Mouse (Mus musculus) spleen, postnatal 36 days (tissue): ENCODE results near the gene Chrm5.

ENCODE experiments used
- DNase-seq, 2 experiments: peaks; one replicate each; pipeline ENCODE4 v3.0.0; 2022; ENCODE audit warnings: low spot score in 2 of 2, mixed read lengths in 1 of 2

Chrm5 gene

DNA sequence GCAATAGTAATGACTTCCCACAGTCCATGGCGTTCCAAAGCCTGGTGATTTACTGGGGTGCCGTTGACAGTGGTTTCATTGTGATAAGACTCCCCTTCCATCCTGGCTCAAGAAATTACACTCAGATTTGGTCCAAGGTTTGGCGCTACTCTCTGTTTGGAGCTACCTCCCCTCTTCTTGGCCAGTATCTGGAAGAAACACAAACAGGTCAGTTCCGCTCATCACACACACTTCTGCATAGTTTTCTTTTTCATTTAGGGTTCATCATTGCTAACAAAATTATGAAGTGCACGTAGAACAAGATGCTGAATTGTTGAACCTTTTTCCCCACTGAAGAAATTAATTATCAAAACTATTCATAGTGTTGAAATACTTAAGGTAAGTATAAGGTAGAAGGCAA, at the start of gene Chrm5:
Chrm5 (minus strand) TSS at position 101 of the 400 bp plus-strand sequence.
- DNase-seq = no peak

DNA sequence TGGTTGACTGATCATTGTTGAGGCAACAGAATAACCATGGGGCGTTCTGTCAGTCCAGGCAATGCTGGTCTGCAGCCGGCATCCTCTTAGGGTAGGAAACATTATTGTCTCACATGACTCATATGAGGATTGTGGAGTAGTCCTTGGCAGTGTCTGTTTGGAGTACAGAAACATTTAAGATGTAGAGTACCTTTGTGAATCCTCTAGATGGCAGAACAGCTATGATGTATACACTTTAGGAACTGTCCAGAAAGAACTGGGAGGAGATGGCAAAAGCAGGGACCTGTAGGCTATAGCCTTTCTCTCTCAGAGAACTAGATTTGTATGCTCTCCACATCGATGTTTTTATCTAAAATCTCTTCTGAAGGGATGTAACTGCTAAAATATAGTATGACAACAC, 46.4 kb upstream of the Chrm5 start:
- no peak for DNase-seq

DNA sequence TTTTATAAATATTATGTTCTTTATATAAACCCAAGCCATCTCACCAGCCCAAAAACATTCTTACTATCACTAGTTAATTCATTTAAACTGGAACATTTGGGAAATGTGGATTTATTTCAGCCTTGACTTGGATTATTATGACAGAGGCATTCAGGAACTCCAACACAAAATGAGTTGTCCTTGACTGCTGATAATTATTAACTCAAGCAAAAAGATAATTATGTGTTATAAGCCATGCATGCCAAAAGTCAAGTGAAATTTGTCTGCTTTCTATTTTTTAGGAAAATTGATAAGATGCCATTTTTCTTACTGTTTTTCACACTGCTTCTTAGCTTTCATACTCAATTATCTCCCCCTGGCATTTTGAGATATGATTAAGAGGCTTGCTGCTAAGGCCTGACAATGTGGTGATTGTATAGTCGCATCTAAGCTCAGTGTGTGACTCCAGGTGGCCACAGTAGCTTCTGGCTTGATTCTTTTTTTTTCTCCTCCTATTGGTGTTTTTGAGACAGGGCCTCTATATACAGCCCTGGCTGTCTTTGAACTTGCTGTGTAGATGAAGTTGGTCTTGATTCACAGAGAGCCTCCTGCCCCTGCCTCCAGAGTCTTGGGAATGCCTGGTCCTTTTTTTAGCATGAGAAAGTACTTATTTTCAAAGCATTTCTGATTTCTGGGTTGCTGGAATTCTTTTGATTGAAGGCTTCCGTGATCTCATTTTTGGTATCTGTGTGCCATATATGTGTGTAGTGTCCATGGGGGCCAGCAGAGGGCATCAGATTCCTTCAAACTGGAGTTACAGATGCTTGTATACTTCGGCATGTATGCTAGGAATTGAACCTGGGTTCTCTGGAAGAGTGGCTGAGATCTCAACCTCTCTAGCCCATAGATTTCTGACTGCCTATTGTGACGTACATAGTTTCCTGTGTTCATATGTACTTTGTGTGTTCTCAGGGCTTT, 40.2 kb upstream of the Chrm5 start:
- DNase-seq = no peak

DNA sequence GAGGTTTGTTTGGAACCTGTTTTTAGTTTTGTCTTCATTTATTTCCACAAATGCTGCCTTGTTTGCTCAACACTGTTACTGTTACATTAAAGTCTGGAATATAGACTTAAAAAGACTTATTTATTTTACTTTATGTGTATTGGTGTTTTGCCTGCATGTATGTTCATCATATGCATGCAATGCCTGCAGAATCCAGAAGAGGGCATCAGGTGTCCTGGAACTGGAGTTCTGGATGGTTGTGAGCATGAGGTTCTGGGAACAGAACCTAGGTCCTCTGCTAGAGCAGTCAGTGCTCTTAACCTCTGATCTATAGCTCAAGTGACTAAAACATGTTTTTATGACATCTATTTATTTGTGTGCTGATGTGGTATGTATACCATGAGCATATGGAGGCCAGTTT, 38.0 kb upstream of the Chrm5 start:
- DNase-seq = no peak

DNA sequence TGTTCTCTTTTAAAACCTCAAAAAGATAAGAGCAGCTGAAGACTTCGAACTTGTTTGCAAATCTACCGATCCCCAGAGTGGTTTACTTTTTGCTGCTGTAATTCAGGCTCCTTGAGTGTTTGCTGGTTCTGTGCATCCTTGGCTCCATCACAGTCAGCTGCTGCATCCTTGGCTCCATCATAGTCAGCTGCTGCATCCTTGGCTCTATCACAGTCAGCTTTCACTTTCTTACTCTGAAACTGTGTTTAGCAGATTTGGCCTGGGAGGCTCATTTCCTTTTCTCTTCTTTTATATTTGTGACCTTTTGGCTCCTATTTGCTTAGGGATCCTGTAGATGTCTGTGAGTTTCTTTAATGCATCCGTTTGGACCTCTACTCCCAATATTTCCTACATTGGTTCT, 36.6 kb upstream of the Chrm5 start:
- DNase-seq = no peak

DNA sequence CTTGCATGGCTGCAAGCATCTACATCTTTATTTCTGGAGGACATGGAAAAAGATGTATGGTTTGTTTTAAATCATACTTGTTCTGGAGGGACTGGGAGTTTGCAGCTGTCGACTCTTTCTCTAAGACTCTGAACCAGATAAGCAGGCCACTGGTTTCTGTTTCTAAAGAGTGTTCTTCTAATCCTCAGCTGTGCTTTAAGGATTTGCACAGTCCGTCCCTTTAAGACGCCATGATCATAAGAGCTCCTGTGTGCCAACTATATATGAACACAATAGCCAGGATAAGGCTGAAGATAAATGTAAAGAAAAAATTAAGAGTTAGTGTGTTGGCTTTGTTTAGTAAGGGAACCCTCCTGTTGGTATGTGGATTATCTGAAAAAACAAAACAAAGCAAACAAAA, 36.2 kb upstream of the Chrm5 start:
- DNase-seq = no peak

DNA sequence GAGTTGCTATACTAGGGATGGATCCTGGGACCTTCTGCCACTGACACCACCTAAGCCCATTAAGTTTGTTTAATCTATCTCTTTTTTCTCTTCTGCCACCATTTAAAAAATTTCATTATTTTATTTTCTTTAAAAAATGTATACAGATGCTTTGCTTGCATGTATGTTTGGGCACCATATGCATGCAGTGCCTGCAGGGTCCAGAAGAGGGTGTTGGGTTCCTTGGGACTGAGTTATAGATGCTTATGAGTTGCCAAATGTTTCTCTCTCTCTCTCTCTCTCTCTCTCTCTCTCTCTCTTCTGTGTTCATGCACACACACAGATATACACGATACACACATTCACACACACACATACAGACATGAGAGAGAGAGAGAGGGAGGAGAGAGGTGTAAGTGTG, 32.5 kb upstream of the Chrm5 start:
- no peak for DNase-seq

DNA sequence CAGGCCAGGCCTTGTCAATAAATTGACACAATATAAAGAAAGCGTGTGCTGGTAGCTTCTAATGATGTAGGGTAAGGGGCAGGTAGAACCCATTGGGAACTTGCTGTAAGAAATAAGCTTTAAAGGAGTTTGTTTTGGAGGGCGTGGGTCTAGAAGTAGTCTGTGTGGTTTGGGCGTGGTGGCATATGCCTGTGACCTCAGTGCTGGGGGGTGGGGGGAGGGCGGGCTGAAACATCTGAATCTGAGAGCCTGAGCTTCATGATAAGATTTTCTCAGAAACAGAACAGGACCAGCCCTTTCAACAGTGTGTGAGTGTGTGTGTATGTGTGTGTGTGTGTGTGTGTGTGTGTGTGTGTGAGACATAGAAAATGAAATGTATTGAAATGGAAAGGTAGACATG, 29.6 kb upstream of the Chrm5 start:
- peak; percentile 15 to 29 for DNase-seq

DNA sequence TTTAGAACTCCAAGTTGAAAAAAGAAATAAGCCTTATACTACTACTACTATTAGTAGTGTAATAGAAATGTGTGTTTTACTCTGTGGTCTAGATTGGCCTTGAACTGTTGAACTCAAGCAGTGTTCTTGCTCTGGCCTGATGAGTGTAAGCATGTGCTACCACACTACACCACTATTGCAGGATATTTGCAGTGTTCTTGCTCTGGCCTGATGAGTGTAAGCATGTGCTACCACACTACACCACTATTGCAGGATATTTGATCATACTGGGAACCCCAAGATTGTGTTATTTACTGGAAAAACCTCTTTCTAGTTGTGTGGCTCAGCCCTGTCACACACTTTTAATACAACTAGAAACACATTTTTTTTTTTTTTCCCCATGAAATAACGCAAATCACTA, 26.9 kb upstream of the Chrm5 start:
- DNase-seq = no peak

DNA sequence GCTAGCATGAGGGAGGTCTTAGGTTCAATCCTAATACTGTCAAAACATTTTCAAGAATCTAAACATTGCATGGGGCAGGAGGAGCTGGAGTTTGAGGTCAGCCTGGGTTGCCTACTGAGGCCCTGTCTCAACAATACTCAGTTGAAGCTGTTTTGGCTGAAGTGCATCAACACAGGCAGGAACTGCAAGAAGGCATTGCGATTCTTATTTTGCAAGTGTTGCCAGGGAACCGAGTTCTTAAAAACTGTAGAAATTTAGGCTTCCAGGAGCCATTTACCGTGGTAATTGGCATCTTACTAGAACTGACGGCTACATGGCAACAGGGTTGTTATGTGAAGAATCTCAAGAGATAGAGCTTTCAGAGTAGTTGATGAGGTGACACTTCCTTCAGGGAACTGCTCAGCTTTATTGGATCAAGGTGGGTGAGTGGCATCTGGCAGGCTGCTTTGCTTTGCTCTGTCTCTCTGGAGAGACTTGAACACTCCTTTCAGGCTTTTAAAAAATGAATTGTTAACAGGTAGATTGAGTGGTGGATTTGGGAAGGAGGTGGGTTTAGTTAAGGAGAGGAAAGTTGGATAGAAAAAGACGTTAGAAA, 26.4 kb upstream of the Chrm5 start:
- no peak for DNase-seq

DNA sequence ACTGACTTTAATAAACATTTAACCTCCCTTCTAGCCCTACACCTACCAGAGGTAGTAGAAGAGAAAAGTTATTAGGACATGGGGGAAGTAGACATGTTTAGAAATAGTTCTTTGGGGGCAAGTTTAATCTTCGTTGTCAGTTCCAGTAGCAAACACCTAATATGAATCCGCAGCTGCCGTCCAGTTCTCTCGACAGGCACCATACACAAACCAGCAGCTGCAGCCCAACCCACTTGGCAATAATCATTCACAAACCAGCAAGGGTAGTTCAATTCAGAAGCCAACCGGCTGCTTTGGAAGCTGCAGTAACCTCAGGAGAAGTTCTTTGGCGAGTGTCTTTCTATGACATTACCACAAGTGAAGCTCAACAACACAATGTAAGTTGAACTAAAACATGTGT, 23.4 kb upstream of the Chrm5 start:
- no peak for DNase-seq

DNA sequence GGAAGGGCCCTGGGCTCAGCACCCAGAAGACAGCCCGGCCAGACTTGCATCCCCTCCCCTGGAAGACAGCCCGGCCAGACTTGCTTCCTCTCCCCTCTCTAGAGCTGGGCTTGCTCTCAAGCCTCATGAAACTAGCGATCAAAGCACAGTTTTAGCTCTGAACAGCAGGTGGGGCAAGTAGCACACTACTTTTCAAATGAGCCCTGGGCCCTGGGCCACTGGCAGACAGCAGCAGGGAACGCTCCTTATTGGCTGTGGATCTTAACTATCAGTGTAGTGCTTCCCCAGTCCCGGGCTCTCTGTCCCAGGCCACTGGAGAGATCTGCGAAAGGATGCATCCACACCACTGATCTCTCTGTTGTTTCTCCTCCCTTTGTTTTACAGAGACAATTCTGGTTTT, 20.6 kb upstream of the Chrm5 start:
- peak; percentile 67 for DNase-seq

DNA sequence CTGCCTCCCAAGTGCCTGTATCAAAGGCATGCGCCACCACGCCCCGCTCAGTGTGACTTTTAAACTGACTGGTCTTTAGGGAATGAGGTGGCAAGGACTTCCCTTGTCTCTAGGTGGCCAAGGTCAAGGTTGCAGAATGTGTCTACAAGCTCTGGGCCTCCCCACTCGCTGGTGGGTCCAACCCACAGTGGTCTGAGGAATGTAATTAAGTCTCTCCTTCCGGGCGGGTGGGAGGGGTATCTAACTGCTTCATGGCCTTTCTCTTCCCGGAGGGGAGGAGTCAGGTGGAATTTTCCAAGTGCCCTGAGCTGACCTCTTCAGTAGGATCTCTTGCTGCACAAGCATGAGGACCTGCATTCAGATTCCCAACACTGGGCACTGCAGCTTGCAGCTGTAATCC, 17.3 kb upstream of the Chrm5 start:
- DNase-seq = no peak

DNA sequence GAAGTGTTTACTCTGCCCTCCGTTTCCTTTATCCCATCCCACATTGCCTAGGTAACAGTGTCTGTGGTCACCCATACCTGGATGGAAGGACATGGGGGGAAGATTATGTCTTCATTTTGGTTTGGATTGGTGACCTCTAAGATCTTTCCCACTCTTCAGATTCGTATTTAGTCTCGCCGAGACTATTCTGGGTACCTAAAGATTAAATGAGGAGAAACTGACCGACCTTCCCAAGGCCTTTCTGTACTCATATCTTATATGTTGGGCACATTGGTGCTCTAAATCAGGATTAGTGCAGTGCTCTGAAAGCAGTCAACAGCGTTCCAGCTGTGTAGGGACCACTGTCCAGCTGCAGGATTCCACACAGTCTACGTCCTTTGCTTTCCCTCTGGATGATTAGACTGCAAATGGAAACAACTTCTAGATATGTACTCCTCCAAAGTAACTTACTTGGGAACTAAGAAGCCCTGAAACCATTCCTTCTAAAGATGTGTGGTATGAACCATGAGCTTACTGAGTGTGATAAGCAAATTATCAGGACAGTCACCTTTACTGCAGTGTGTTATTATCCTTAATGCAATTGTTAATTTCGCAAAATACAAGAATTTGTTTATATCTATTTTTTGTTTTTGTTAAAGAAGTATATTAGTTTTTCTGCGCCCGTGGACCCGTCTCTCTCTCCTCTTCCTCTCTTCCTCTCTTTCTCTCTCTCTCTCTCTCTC, 13.1 kb upstream of the Chrm5 start:
- no peak for DNase-seq

DNA sequence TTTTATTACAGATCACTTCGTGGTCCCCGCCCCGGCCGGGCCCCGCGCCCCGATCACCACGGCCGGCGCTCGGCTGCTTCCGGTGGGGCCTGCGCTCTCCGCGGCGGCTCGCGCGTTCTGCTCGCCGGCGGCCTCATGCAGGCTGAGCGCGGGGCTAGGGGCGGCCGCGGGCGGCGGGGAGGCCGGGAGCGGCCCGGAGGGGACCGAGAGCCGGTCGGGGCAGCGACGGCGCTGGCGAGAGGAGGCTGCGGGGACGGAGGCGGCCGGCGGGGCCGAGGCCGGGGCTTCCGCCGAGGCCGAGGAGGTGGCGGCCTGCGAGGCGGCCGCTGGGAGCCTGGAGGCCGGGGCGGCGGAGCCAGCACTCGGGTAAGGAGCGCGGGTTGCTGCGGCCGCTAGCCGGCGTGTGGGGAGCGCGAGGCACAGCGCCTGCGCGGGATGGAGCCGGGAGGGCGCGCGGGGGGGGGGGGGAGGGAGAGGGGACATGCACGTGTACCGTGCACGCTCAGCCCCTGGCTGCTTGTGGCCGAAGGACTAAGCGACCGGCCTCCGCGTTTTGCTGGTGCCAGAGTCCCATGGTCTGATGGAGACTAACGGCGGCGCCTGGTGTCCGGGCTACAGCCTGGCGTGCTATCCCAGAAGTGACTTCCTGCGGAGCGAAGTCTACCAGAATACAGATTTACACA, 12.4 kb upstream of the Chrm5 start, which contains the start of gene Aven:
Aven (plus strand) TSS at position 109 of the 683 bp plus-strand sequence.
- DNase-seq = peak; percentile 72 to 80

DNA sequence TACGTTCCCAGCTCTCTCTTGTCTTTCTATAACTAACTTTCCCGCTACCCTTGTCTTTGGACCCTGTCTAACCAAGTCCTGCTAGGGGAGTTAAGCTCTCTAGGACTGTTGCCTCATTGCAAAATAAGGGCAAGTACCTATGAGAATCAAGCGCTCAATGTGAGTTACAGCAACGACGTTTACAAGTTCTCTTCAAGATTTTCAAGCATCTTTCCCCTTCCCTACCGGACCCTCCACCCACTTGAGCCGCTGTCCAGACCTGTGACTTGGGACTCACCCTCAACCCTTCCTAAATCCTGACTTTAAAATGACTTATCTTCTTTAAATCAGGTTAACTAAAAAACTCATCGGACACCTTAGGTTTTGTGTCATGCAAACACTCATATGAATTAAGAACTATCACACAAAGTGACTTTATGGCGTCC, 11.9 kb upstream of the Chrm5 start:
- no peak for DNase-seq

DNA sequence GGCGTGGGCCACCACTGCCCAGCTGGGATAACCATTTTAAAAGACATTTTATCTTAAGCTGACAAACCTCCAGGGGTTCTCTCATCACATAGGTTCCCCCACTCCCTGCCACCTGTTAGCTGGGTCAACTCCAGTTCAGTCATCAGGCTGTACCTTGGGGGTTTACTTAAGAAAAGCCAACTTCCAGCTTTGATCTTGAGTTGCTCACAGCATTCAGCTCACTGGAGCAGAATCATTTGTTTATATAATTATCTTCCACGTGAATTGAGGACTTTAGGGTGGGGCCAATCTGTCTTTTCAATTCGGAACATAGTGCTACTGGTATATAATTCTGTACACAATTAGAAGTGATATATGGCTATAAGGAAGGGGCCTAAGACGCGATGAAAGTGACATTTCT, 11.1 kb upstream of the Chrm5 start:
- DNase-seq = no peak

DNA sequence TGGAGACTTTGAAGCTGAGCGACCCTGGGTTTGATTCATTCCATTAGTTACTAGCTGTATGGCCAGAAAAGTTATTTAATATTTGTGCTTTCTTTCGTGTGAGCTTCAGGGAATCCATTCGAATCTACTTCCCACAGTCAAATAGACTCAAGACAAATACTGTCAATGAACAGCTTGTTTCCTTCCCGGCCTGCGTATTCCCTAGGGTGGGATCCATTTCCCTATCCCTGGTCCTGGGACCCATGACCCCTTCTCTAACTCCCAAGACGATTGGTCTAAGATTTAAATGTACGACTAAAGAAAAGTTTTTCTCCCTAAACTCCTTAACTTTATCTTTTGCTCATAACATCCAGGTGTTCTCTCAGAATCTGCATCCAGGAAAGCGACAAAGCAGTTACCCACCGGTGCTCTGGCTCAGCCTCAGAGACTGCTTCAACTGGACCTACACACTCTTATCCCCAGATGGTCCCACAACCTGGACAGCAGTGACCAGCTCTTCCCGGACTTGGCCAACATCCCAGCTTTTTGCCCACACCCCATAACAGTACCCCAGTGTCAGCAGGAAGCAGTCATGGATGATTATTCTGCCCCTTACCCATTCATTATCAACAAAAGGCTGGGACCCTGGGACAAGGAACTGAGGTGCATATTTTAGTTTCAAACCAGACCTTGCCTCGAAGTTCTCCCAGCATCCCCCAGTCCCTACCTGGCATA, 10.1 kb upstream of the Chrm5 start:
- no peak for DNase-seq

DNA sequence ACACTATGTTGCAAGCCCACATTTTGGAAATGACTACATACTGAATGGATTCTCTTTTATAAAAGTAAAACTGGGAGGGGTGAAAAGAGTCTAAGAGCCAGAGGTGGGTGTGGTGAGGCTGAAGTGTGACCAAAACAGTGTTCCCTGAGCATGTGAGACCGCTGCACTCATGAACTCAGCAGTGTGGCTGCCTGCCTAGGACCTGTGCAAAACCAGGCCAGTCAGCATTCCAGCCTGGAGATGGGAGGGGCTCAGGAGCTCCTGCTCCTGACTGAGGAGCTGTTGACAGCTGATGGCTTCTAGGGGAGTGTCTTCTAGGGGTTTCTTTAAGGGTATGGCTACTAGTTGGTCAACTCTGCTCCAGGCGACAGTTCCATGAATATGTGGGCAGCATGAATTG, 4.3 kb upstream of the Chrm5 start:
- DNase-seq = no peak

DNA sequence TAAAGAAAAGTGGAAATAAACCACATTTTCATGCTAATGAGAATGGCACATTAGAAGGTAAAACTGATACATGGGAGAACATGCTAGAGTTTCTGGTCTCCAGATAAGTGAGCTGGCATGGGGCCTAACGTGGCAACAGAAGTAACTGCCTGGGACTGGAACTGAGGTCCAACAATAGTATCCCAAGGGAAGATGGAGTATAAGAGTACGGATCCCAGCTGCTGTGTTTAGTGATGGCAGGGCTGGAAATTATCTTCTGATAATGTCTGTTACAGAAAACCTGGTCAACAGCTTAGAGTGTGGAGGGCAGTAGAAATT, 2.7 kb upstream of the Chrm5 start:
- DNase-seq = no peak

DNA sequence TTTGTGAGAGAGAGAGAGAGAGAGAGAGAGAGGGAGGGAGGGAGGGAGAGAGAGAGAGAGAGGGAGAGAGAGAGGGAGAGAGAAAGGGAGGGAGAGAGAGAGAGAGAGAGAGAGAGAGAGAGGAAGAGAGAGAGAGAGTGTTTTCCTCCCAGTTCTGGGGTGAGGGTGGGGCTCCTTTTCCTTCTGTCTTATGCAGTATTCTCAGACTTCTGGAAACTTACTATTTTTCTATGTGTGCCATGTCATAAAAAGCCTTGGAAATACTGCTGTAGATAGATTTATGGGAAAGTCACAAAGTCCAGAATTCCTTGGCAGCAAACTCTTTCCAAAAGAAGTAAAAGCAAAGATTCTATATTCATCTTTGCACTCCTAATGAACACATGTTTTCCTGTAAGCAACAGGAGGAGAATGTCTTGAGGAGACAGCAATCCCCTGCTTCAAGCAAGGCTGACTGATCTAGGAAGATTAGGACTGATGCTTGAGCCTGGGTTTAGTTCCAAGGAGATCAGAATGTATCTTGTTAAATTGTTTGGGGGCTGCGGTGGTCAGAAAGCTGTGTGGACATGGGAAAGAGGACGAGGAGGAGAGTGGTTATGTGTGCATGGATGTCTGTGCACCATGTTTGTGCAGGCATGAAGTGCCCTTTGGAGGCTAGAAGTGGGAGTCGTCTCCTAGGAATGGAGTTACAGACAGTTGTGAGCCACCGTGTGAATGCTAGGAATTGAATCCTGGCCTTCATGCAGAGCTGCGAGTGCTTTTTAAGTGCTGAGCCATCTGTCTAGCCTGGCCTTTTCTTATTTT, 2.2 kb upstream of the Chrm5 start:
- no peak for DNase-seq
